ENCODE assay signal across 8 mouse cellular contexts in genomic region chr5:4023742-4024681, GRCm38 (mm10).
DNase-seq lines count a peak whose midpoint lies in the region; ATAC-seq lines count a peak whose summit lies in the region.

No protein-coding gene starts in this region.

- ATAC-seq in granulocyte monocyte progenitor cell, adult 5-6 weeks (replicated peaks; ENCODE audit: poor library complexity, severe bottlenecking): no peak

- peak; percentile 94 for DNase-seq in heart, adult 11 months
- no peak for DNase-seq in heart, postnatal 25 days (ENCODE audit: low spot score)
- DNase-seq in brain, adult 2 months (ENCODE audit: low read depth, low spot score): peak; percentile 77
- peak; percentile 24 to 59 for DNase-seq in gastrocnemius, adult 8-10 months (ENCODE audit: low spot score in 2 of 2)
- DNase-seq in kidney, adult 9 months: peak; percentile 59
- DNase-seq in ovary, postnatal 36 days (ENCODE audit: low spot score): peak; percentile 42
- DNase-seq in left cerebral cortex, adult 18-20 months (ENCODE audit: low spot score in 2 of 2): no peak

- intact Hi-C loops in heart, postnatal 25 days (cut with DNase I): no loop called here

Comparison
In these comparisons a context has a peak if more than half of its experiments do, and no peak if none do; other contexts are left out.
1. DNase-seq: peak in heart, adult 11 months (single experiment), brain, adult 2 months (single experiment), gastrocnemius, adult 8-10 months (2 of 2), kidney, adult 9 months (single experiment) and ovary, postnatal 36 days (single experiment); none in heart, postnatal 25 days (single experiment) and left cerebral cortex, adult 18-20 months (0 of 2).